Mouse (Mus musculus) MEL (cell line): Measurements from ENCODE around the gene Ap3d1. TPM values are rescaled to one million over a fixed set of nuclear protein-coding genes. Genes with fewer than 3 reads are reported as not detected.

Experiments used
- DNase-seq: peaks from one replicate; pipeline ENCODE4 v3.0.0; 2011; ENCODE audit warnings: low read depth, low spot score
- H3K27ac ChIP-seq: 2 replicates; pipeline ENCODE4 v1.5.1; 2012; ENCODE audit warnings: low read depth, mild to moderate bottlenecking, control low read depth, low read length, moderate library complexity; ENCODE audit not compliant: control insufficient read depth
- H3K27me3 ChIP-seq, 2 experiments: fragments of 150-350 bp in 1 of 2; sonication (generic) in 1 of 2; 2 replicates each; pipeline ENCODE4 v1.6.1; 2012; ENCODE audit warnings: low read length in 2 of 2, mild to moderate bottlenecking in 2 of 2, improper control_type of control experiment in 1 of 2, moderate library complexity in 1 of 2; ENCODE audit not compliant: insufficient read depth in 2 of 2, control insufficient read depth in 1 of 2
- H3K36me3 ChIP-seq, 2 experiments: 2 replicates each; pipeline ENCODE4 v1.6.1; 2012 to 2014; ENCODE audit warnings: low read length in 2 of 2, improper control_type of control experiment in 1 of 2, inconsistent platforms in 1 of 2, mild to moderate bottlenecking in 1 of 2; ENCODE audit not compliant: insufficient read depth in 2 of 2, control insufficient read depth in 1 of 2
- H3K4me1 ChIP-seq, 2 experiments: fragments of 150-350 bp in 1 of 2; sonication (generic) in 1 of 2; 2 replicates each; pipeline ENCODE4 v1.6.1; 2012; ENCODE audit warnings: low read length in 2 of 2, improper control_type of control experiment in 1 of 2, mild to moderate bottlenecking in 1 of 2; ENCODE audit not compliant: insufficient read depth in 2 of 2, control insufficient read depth in 1 of 2
- H3K4me3 ChIP-seq, 2 experiments: fragments of 150-350 bp in 1 of 2; sonication (generic) in 1 of 2; 2 replicates each; pipeline ENCODE4 v1.5.1; 2012; ENCODE audit warnings: low read depth in 2 of 2, low read length in 2 of 2, mild to moderate bottlenecking in 2 of 2, moderate library complexity in 2 of 2, control low read depth in 1 of 2, improper control_type of control experiment in 1 of 2; ENCODE audit not compliant: control insufficient read depth in 1 of 2, insufficient read depth in 1 of 2
- H3K79me2 ChIP-seq: 2 replicates; pipeline ENCODE4 v1.6.1; 2012; ENCODE audit warnings: mild to moderate bottlenecking, low read length, moderate library complexity; ENCODE audit not compliant: control insufficient read depth, poor library complexity, insufficient read depth
- H3K9ac ChIP-seq: 2 replicates; pipeline ENCODE4 v1.6.1; 2012; ENCODE audit warnings: low read depth, mild to moderate bottlenecking, control low read depth, low read length, moderate library complexity; ENCODE audit not compliant: control insufficient read depth, poor library complexity, severe bottlenecking
- H3K9me3 ChIP-seq: fragments of 150-350 bp; sonication (generic); replicated peaks from 2 replicates; pipeline ENCODE4 v1.6.1; 2012; ENCODE audit warnings: mild to moderate bottlenecking, low read length, improper control_type of control experiment, moderate library complexity; ENCODE audit not compliant: insufficient read depth
- CTCF ChIP-seq, 3 experiments: IDR thresholded peaks in 2 of 3; conservative IDR thresholded peaks in 1 of 3; 2 replicates each; pipeline ENCODE4 v1.5.1; 2011 to 2012; ENCODE audit warnings: low read length in 3 of 3, low read depth in 2 of 3, mild to moderate bottlenecking in 2 of 3, improper control_type of control experiment in 1 of 3, inconsistent platforms in 1 of 3, mixed read lengths in 1 of 3, moderate library complexity in 1 of 3; ENCODE audit not compliant: control insufficient read depth in 1 of 3, insufficient read depth in 1 of 3, poor library complexity in 1 of 3, severe bottlenecking in 1 of 3
- EP300 ChIP-seq, 2 experiments: IDR thresholded peaks; 2 replicates each; pipeline ENCODE4 v1.6.1; 2011; ENCODE audit warnings: improper control_type of control experiment in 2 of 2, low read length in 2 of 2, low read depth in 1 of 2, mild to moderate bottlenecking in 1 of 2
- ETS1 ChIP-seq: IDR thresholded peaks from 2 replicates; pipeline ENCODE4 v1.6.1; 2012; ENCODE audit warnings: low read depth, mild to moderate bottlenecking, inconsistent platforms, low read length, improper control_type of control experiment, moderate library complexity
- GABPA ChIP-seq: IDR thresholded peaks from 2 replicates; pipeline ENCODE4 v1.6.1; 2012; ENCODE audit warnings: low read depth, mild to moderate bottlenecking, inconsistent platforms, low read length, improper control_type of control experiment, moderate library complexity
- GATA1 ChIP-seq: IDR thresholded peaks from 2 replicates; pipeline ENCODE4 v1.6.1; 2011; ENCODE audit warnings: low read depth, low read length, improper control_type of control experiment
- MEF2A ChIP-seq: IDR thresholded peaks from 2 replicates; pipeline ENCODE4 v1.6.1; 2014; ENCODE audit warnings: low read depth, mild to moderate bottlenecking, inconsistent platforms, low read length, improper control_type of control experiment; ENCODE audit not compliant: poor library complexity, insufficient replicate concordance, severe bottlenecking; ENCODE audit errors: extremely low read depth
- POLR2AphosphoS5 ChIP-seq: IDR thresholded peaks from 2 replicates; pipeline ENCODE4 v1.6.1; 2012; ENCODE audit warnings: low read depth, borderline replicate concordance, mild to moderate bottlenecking, inconsistent platforms, low read length, moderate library complexity, mixed read lengths
- RAD21 ChIP-seq: IDR thresholded peaks from 2 replicates; pipeline ENCODE4 v1.6.1; 2011; ENCODE audit warnings: mild to moderate bottlenecking, low read depth, low read length, improper control_type of control experiment
- RCOR1 ChIP-seq: IDR thresholded peaks from 2 replicates; pipeline ENCODE4 v1.6.1; 2012; ENCODE audit warnings: low read depth, mild to moderate bottlenecking, inconsistent platforms, low read length, improper control_type of control experiment
- SIN3A ChIP-seq: IDR thresholded peaks from 2 replicates; pipeline ENCODE4 v1.6.1; 2012; ENCODE audit warnings: low read length, improper control_type of control experiment, inconsistent platforms
- SMC3 ChIP-seq: IDR thresholded peaks from 2 replicates; pipeline ENCODE4 v1.6.1; 2011; ENCODE audit warnings: low read depth, low read length, improper control_type of control experiment
- TAL1 ChIP-seq: IDR thresholded peaks from 2 replicates; pipeline ENCODE4 v1.6.1; 2012; ENCODE audit warnings: mild to moderate bottlenecking, inconsistent platforms, low read length, moderate library complexity, mixed read lengths
- TCF12 ChIP-seq: IDR thresholded peaks from 2 replicates; pipeline ENCODE4 v1.6.1; 2014; ENCODE audit warnings: low read depth, mild to moderate bottlenecking, inconsistent platforms, low read length, improper control_type of control experiment, moderate library complexity
- ZC3H11A ChIP-seq: IDR thresholded peaks from 2 replicates; pipeline ENCODE4 v1.6.1; 2012; ENCODE audit warnings: low read depth, mild to moderate bottlenecking, inconsistent platforms, low read length, improper control_type of control experiment
- ZKSCAN1 ChIP-seq: IDR thresholded peaks from 2 replicates; pipeline ENCODE4 v1.6.1; 2012; ENCODE audit warnings: low read depth, mild to moderate bottlenecking, inconsistent platforms, low read length, improper control_type of control experiment, moderate library complexity
- ZMIZ1 ChIP-seq: IDR thresholded peaks from 2 replicates; pipeline ENCODE4 v1.6.1; 2012; ENCODE audit warnings: low read depth, mild to moderate bottlenecking, inconsistent platforms, low read length, improper control_type of control experiment, moderate library complexity
- polyA plus RNA-seq, 2 experiments: library from polyadenylated mRNA; stranded (reverse) in 1 of 2; unstranded in 1 of 2; fragments of >175 nt in 1 of 2; fragments of >200 nt in 1 of 2; gene quantifications; 2 replicates each; pipeline versions ENCODE4 v1.2.1 to v1.2.4; 2012; ENCODE audit warnings: low replicate concordance in 2 of 2, low read depth in 1 of 2; ENCODE audit not compliant: insufficient read length in 2 of 2, insufficient read depth in 1 of 2, missing spikeins in 1 of 2
- total RNA-seq: library from RNA; depleted of rRNA; stranded (reverse); fragments of 300-350 nt; gene quantifications from 2 replicates; pipeline ENCODE4 v1.2.3, GENCODE M21; 2012

Ap3d1 gene
- total and polyA plus RNA-seq, 3 experiments = 32.7 to 260 (median 54.5) TPM

- Histone ChIP-seq H3K9me3 (no peaks in the 10 kb centered on the region), H3K79me2 (no peaks in the 10 kb centered on the region), H3K27me3 (no peaks in the 10 kb centered on the region), H3K36me3 (peaks cover 5 to 21% of the 10 kb centered on the region in 2 experiments; a peak in 3 of 4 replicates), H3K27ac (no peak overlapping the region), H3K9ac (no peak overlapping the region), H3K4me3 (no peak overlapping the region), H3K4me1 (peaks cover 10 to 28% of the 10 kb centered on the region in 2 experiments)
- TF ChIP-seq SIN3A (0 out of 2 replicates have a peak, but pooled peaks have one; percentile 36), RAD21 (peak; percentile 79), ZC3H11A (peak; percentile 66), SMC3 (peak; percentile 70), POLR2AphosphoS5 (no peak), CTCF (IDR thresholded peaks at IDR 0.05 in 2 of 3, conservative IDR thresholded peaks at IDR 0.05 in 1 of 3; ENCODE audit: control insufficient read depth in 1 of 3, insufficient read depth in 1 of 3, low read depth in 2 of 3, low read length in 3 of 3, poor library complexity in 1 of 3, severe bottlenecking in 1 of 3) (peak; percentile 52 to 75 (median 67))
- peak; percentile 77 for DNase-seq
Measured at GRCm38 (mm10) chr10:80687850-80688249, 54.2 kb downstream of the Ap3d1 start.

- Histone ChIP-seq H3K27me3 (no peaks in the 10 kb centered on the region), H3K4me3 (no peak overlapping the region), H3K27ac (no peak overlapping the region), H3K9me3 (no peaks in the 10 kb centered on the region), H3K36me3 (peaks cover 5 to 17% of the 10 kb centered on the region in 2 experiments; a peak in 3 of 4 replicates), H3K79me2 (no peaks in the 10 kb centered on the region), H3K9ac (no peak overlapping the region), H3K4me1 (peaks cover 6 to 19% of the 10 kb centered on the region in 2 experiments)
- no peak for DNase-seq
- TF ChIP-seq ZKSCAN1 = no peak
- no peak for TF ChIP-seq MEF2A
Measured at GRCm38 (mm10) chr10:80686617-80687016, 55.4 kb downstream of the Ap3d1 start.

GRCm38 (mm10) chr10:80684984-80685383, 57.1 kb downstream of the Ap3d1 start:
- Histone ChIP-seq H3K79me2 (no peaks in the 10 kb centered on the region), H3K36me3 (peaks cover 5 to 19% of the 10 kb centered on the region in 2 experiments; a peak in 3 of 4 replicates), H3K9ac (no peak overlapping the region; the same call in 1 of the 2 replicates), H3K4me3 (no peak overlapping the region), H3K27ac (peak overlapping the region; percentile 75), H3K9me3 (no peaks in the 10 kb centered on the region), H3K4me1 (peaks cover 8 to 23% of the 10 kb centered on the region in 2 experiments), H3K27me3 (no peaks in the 10 kb centered on the region)
- peak; percentile 81 for DNase-seq
- TF ChIP-seq GATA1 (peak; percentile 90), SMC3 (no peak), ETS1 (peak; percentile 64; the same call in 1 of the 2 replicates), GABPA (no peak), TAL1 (peak; percentile 93), RCOR1 (peak; percentile 63; the same call in 1 of the 2 replicates), TCF12 (peak; percentile 95), SIN3A (peak; percentile 83; the same call in 1 of the 2 replicates), ZMIZ1 (0 out of 2 replicates have a peak, but pooled peaks have one; percentile 22), EP300 (IDR thresholded peaks at IDR 0.05; ENCODE audit: low read depth in 1 of 2, low read length in 2 of 2) (peak; percentile 83 to 91)
